Mouse (Mus musculus) forelimb bud, embryonic 11.5 days (tissue): Measurements from ENCODE around the gene Oat.

ENCODE experiments used
- DNase-seq: peaks from one replicate; pipeline ENCODE4 v3.0.0-alpha.2; 2012; ENCODE audit warnings: low read depth, low spot score

The Oat gene

DNA sequence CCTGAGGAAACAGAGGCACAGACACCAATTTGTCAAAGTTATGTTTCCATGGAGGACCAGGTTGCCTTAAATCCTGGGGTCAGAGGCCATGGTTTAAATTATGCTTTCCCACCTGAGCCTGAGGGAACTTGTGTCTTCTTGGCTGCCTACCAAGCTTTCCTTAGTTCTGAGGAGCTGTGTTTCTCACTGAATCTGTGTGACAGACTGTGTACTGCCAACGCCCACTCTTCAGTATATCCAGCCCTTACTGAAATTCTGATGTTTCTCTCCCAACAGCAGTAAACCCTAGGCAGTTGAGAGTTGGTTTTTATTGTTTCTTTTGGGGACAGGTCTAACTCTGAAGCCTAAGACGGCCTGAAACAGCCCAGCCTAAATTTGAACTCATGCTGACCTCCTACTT is 17.6 kb upstream of the Oat start:
- no peak for DNase-seq

GRCm38 (mm10) chr7:132589610-132590009 is 13.4 kb upstream of the Oat start:
- DNase-seq: no peak

GRCm38 (mm10) chr7:132587167-132587566 is 11.0 kb upstream of the Oat start:
- DNase-seq: no peak

DNA sequence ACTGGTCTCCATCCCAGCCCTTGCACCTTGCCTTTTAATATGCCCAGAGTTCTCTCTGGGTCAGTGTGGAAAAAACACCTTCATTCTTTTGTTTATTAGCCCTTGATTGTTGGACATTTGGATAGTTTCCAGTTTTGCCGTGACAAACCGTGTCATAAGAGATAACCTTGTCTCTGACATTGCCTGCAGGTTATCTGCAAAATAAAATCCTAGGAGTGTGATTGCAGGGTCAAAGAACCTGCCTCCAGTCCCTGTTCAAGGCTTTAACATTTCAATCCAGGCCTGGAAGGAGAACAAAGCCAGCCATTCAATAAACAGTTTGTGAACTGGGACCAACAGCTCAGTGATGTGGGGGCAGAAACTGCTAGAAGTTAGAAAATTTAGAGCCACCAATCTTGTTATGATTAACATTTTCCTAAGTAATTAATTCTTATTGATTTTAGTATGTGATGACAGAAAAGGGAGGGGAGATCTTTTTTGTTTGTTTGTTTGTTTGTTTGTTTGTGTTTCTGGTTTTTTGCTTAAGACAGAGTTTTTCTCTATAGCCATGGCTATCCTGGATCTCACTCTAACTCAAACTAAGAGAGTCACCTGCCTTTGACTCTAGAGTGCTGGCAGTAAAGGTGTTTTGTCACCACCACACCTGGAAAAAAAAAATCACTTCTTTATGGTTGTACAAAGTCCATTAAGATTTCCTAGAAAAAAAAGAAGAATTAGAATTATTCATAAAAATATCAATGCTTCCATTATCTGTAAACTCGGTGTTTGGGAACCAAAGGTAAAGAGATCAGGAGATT is 9.7 kb upstream of the Oat start:
- DNase-seq: no peak

DNA sequence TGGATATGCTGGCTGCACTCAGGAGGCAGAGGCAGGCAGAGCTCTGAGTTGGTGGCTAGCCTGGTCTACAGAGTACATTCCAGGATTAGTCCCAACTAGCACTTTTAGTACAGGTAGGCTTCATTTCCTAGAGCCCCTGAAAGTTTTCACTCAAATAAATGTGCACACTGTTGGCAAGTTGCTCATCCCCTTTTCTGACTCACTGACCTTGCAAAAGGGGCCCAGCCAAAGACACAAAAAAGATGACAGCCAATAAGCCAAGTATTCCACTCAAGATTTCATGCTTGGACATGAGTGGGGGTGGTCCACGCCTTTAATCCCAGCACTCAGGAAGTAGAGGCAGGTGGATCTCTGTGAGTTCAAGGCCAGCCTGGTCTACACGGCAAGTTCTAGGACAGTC is 5.2 kb upstream of the Oat start:
- DNase-seq: no peak

DNA sequence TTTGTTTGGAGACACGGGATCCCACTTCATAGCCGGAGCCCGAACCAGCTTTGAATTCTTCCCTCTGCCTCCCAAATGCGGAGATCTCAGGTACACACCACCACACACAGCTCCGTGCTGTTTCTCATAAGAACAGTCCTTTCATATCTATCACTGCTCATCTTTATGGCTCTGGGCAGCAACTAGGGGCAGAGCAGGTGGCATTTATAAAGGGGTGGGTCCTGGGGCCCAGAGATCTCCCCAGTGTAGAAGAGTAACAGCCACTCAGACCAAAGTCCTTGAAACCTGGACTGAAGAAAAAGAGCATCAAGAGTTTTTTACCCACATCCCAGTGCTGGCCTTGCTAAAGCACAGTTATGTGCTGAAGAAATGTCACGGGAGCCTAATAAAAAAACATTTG is 4.3 kb upstream of the Oat start:
- no peak for DNase-seq

- no peak for DNase-seq
Measured at GRCm38 (mm10) chr7:132576891-132577290, 693 bp upstream of the Oat start.

- DNase-seq: peak; percentile 88
Measured at GRCm38 (mm10) chr7:132575623-132576022, 575 bp downstream of the Oat start.

DNA sequence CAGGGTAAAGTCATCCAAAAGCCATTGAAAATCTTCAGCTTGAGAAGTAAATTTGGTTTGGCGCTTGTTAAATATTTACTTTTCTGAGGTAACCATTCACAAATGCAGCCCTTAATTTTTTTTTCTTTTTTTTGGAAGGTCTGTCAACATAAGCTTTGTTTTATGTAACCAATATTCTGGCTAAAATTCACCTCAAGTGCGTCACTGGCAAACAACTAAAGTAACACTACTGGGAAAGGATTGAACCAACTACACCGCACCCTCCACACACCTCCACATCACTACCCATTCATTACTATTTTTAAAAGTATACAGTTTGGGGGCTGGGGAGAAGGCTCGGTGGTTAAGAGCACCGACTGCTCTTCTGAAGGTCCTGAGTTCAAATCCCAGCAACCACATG is 1.6 kb downstream of the Oat start:
- no peak for DNase-seq

- DNase-seq: no peak
Measured at GRCm38 (mm10) chr7:132573205-132573604, 3.0 kb downstream of the Oat start.

- no peak for DNase-seq
Measured at GRCm38 (mm10) chr7:132572738-132573137, 3.5 kb downstream of the Oat start.

DNA sequence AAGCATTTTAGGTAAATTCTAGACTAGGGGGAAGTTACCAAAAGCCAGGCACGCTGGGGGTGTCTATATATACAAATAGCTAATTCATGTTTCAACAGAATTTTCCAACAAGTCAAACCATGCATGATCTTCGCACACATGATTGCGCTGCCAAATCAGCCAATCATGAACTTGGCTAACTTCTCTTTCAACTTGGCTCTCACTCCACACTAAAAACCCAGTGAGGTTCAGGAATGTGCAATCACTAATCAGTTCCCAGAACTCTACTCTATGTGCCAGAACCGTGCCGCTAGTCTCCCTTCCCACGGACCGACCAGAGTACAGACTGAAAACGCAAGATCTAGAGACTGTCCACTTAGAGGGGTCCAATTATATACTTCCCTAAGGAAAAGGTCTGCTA is 4.7 kb downstream of the Oat start:
- no peak for DNase-seq

GRCm38 (mm10) chr7:132570071-132570470 is 6.1 kb downstream of the Oat start:
- no peak for DNase-seq

GRCm38 (mm10) chr7:132568817-132569216 is 7.4 kb downstream of the Oat start:
- no peak for DNase-seq

DNA sequence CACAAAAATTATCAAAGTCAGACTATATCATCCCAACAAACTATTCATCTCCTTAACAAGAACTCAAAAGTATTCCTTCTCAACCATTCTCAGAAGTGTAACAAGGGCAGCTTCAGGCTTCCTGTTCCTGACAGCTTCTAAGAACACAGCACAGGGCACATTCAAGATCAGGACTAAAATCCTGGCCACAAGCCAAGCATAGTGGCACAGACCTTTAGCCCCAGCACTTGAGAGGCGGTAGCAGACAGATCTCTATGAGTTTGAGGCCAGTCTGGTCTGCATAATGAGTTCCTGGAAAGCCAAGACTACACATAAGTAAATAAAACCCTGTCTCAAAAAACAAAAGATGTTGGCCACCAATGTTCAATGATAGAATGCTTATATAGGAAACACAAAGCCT is 10.4 kb downstream of the Oat start:
- DNase-seq: no peak

DNA sequence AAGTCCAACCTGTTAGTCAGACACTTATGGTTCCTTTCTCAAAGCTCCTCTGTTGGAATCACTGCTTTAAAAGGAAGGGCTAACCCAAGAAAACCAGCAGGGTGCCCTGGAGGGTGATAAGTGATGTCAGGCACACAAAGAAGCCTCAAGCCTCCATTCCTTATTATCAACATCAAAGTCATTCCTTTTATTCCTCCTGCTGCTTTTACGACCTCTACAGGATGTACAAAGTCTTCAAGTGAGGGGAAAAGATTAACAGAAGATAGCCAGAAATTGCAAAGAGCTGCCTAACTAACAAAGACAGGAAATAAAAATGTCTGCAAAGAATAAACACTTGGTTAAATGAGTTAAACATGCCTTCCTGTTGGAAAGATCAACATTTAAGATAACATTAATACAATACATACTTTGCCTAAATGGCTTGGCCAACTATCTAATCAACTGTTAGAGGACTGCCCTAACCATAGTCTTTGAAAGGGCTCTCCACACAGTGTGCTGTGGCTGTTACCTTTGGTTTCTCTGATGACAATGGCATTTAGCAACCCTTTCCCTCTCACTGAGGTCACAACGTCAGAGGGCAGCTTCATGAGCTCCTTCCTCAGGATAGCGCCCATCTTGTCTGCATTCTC is 16.9 kb downstream of the Oat start:
- no peak for DNase-seq

GRCm38 (mm10) chr7:132558141-132558736 is 18.0 kb downstream of the Oat start:
- no peak for DNase-seq

GRCm38 (mm10) chr7:132556575-132556974 is 19.6 kb downstream of the Oat start:
- no peak for DNase-seq

DNA sequence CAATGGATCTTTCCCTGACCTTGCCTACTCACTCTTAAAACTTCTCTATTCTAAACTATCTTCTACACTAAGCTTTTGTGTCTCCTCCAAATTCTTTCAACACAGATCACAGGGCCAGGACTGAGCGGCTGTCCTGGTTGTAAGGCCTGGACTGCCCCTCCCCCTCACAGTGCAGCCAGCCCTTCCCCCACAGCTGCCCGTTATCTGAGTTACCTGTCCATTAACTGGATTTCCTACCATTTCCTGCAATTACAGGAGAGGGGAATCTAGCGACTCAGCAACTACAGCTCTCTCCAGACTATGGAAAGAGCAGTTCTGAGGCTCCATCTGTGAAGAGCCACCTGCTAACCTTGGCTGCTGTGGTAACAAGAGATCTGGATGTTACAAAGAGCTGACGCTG is 20.3 kb downstream of the Oat start:
- DNase-seq: no peak

DNA sequence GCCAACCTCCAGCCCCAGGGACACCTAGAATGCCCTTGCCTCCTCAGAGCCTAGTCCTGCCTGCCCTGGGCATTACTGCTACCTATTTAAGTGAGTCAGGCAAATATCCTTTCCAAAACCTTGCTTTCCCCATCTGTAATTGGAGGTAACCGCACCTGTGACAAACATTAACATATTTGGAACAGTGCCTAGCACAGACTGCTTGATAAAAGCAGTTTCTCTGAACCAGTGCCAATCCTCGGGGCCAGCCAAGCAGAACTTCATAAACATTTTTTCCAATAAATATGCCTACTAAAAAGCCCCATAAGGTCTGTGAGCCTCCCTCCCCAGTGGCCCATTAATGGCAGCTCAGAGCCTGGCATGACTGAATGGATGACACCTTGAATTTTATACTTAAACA is 22.1 kb downstream of the Oat start:
- no peak for DNase-seq

GRCm38 (mm10) chr7:132551351-132552126 is 24.7 kb downstream of the Oat start:
- DNase-seq: peak; percentile 96

DNA sequence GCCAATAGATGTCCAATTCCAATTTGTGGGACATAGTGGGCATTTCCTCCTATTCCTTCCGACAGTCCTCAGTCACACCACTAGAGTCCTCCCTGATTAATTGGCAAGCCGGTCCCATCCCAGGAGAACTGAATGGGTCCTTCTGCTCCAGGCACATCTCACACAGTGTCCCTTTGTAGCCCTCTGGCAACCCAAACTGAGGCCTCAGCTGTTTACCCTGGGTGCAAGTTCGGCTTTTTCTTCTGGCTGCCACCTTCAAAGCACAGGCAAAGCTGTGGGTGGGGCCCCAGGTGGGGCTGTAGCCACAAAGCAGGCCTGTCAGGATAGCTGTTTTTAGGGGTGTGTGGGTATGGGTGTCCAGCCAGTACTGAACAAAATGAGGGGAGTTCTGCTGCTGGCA is 29.1 kb downstream of the Oat start:
- DNase-seq: no peak
